Mouse (Mus musculus) lung, adult 2 months (tissue): ENCODE data around the gene Fam234b.

Source experiments
- CTCF ChIP-seq: fragments of 200-500 bp; IDR thresholded peaks from 2 replicates; pipeline ENCODE4 v1.5.1; 2011; ENCODE audit warnings: mild to moderate bottlenecking, low read length, control low read depth; ENCODE audit not compliant: insufficient read depth
- POLR2A ChIP-seq: fragments of 200-500 bp; IDR thresholded peaks from 2 replicates; pipeline ENCODE4 v1.6.1; 2011; ENCODE audit warnings: low read depth, mild to moderate bottlenecking, control low read depth, low read length, borderline replicate concordance; ENCODE audit errors: extremely low read depth

DNA sequence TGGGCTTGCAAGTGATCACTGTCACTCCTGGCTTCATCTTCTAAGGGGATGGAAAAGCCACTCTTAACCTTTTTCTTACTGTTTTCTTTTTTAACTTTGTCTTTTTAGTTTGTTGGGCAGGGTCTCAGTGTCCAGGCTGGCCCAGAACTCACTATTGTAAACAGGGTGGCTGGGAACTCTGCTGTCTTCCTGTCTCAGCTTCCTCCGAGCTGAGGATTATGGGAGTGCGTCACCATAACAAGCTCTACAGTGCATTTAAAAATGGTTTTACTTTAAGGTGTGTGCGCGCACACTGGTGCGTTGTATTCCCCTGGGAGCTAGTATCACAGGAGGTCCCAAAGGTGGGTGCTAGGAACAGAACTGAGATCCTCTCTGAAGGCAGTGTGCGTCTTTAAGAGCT is 29.3 kb upstream of the Fam234b start:
- TF ChIP-seq CTCF, result no peak
- no peak for TF ChIP-seq POLR2A
